In genomic region chr15:85151433-85151918, GRCm38 (mm10) we compare ENCODE assay signal across 9 mouse cellular contexts. TPM values are rescaled to one million over a fixed set of nuclear protein-coding genes. Genes with fewer than 3 reads are reported as not detected.
A peak's percentile ranks its signal among the peaks of the same experiment; 100 is the strongest.
DNase-seq lines count a peak whose midpoint lies in the region; ATAC-seq lines count a peak whose summit lies in the region.
"Had no signal": no experiment of that assay in that cellular context is flagged by ENCODE, and none has a peak within 500 bp of the region (broad histone marks: within the 10 kb centered on the region; RNA-seq: fewer than 3 reads in every experiment).

No protein-coding gene starts in this region.

- DNase-seq in heart, adult 11 months: peak; percentile 97
- no peak for DNase-seq in heart, embryonic 10.5 days (ENCODE audit: low spot score)
- peak; percentile 88 for DNase-seq in embryo, embryonic 10.5 days (ENCODE audit: low spot score)
- DNase-seq in gastrocnemius, postnatal 4 days (ENCODE audit: low spot score in 2 of 2): peak; percentile 57 to 76
- DNase-seq in kidney, adult 11 months: peak; percentile 28
- peak; percentile 89 for DNase-seq in limb, embryonic 10.5 days (ENCODE audit: low spot score)
- peak; percentile 88 for DNase-seq in midbrain, embryonic 14.5 days

- no peaks in the 10 kb centered on the region for H3K36me3 ChIP-seq in heart, embryonic 10.5 days
- H3K36me3 ChIP-seq in limb, embryonic 10.5 days: no peaks in the 10 kb centered on the region
- no peaks in the 10 kb centered on the region for H3K36me3 ChIP-seq in midbrain, embryonic 14.5 days (ENCODE audit: control insufficient read depth, insufficient read depth, low read length)
- H3K36me3 ChIP-seq in stomach, embryonic 16.5 days (ENCODE audit: control insufficient read depth, insufficient read depth, low read length): no peaks in the 10 kb centered on the region
- H3K36me3 ChIP-seq: G1E had no signal

- H3K27ac ChIP-seq in heart, embryonic 10.5 days: no peak overlapping the region
- 0 out of 2 replicates have a peak overlapping the region, but pooled peaks have one; percentile 2 for H3K27ac ChIP-seq in limb, embryonic 10.5 days
- no peak overlapping the region for H3K27ac ChIP-seq in midbrain, embryonic 14.5 days (replicated peaks; ENCODE audit: low read depth, low read length)
- H3K27ac ChIP-seq in stomach, embryonic 16.5 days (ENCODE audit: low read length): no peak overlapping the region

- H3K9ac ChIP-seq in midbrain, embryonic 14.5 days (replicated peaks; ENCODE audit: low read length): no peak overlapping the region
- H3K9ac ChIP-seq in stomach, embryonic 16.5 days (ENCODE audit: low read length): no peak overlapping the region

- H3K4me1 ChIP-seq in heart, embryonic 10.5 days: peaks cover 18% of the 10 kb centered on the region
- H3K4me1 ChIP-seq in limb, embryonic 10.5 days: peaks cover 4% of the 10 kb centered on the region
- no peaks in the 10 kb centered on the region for H3K4me1 ChIP-seq in midbrain, embryonic 14.5 days (ENCODE audit: control insufficient read depth, insufficient read depth, low read length)
- peaks cover 4% of the 10 kb centered on the region; the same call in 1 of the 2 replicates for H3K4me1 ChIP-seq in stomach, embryonic 16.5 days (ENCODE audit: control insufficient read depth, insufficient read depth, low read length)

- WGBS in heart, embryonic 10.5 days: 21% methylated on average over 13 of the region's 13 CpGs
- WGBS in limb, embryonic 10.5 days: 31% methylated on average over 13 of the region's 13 CpGs
- WGBS in midbrain, embryonic 14.5 days: 29% methylated on average over 13 of the region's 13 CpGs
- 21% methylated on average over 13 of the region's 13 CpGs for WGBS in stomach, embryonic 16.5 days

- H3K27me3 ChIP-seq in heart, embryonic 10.5 days (ENCODE audit: insufficient read depth, poor library complexity, severe bottlenecking): peaks cover 15% of the 10 kb centered on the region; the same call in 1 of the 2 replicates
- H3K27me3 ChIP-seq in limb, embryonic 10.5 days (ENCODE audit: low read depth, poor library complexity, severe bottlenecking): no peaks in the 10 kb centered on the region
- H3K27me3 ChIP-seq in midbrain, embryonic 14.5 days (ENCODE audit: control insufficient read depth, insufficient read depth, low read length): no peaks in the 10 kb centered on the region
- no peaks in the 10 kb centered on the region for H3K27me3 ChIP-seq in stomach, embryonic 16.5 days (ENCODE audit: control insufficient read depth, insufficient read depth, low read length)

- no peak overlapping the region for H3K4me2 ChIP-seq in midbrain, embryonic 14.5 days (ENCODE audit: low read length)
- H3K4me2 ChIP-seq in stomach, embryonic 16.5 days (ENCODE audit: low read depth, low read length): no peak overlapping the region

- peak; percentile 14; the same call in 1 of the 2 replicates for ATAC-seq in midbrain, embryonic 14.5 days (ENCODE audit: low FRiP score, low TSS enrichment)
- ATAC-seq in stomach, embryonic 16.5 days (ENCODE audit: insufficient read depth, low FRiP score): peak; percentile 62; the same call in 1 of the 2 replicates

- no peak overlapping the region for H3K4me3 ChIP-seq in heart, embryonic 10.5 days
- no peak overlapping the region for H3K4me3 ChIP-seq in limb, embryonic 10.5 days
- no peak overlapping the region for H3K4me3 ChIP-seq in midbrain, embryonic 14.5 days (replicated peaks; ENCODE audit: low read depth, low read length)
- H3K4me3 ChIP-seq in stomach, embryonic 16.5 days (replicated peaks; ENCODE audit: low read length): no peak overlapping the region

- H3K9me3 ChIP-seq in heart, embryonic 10.5 days: no peaks in the 10 kb centered on the region
- H3K9me3 ChIP-seq in limb, embryonic 10.5 days (replicated peaks): no peaks in the 10 kb centered on the region
- H3K9me3 ChIP-seq in midbrain, embryonic 14.5 days (ENCODE audit: control insufficient read depth, low read length): no peaks in the 10 kb centered on the region
- no peaks in the 10 kb centered on the region for H3K9me3 ChIP-seq in stomach, embryonic 16.5 days (replicated peaks; ENCODE audit: control insufficient read depth, low read length)

RNA-seq across cellular contexts. Expression of gene Ribc2, which starts 19.6 kb away (rescaled TPM):
- 0.15 TPM in 1 of 2 replicates, not detected in the other for polyA plus RNA-seq in heart, embryonic 10.5 days (2016; fragmentation: Nextera tagmentation; extraction: Ambion mirVana)
- total RNA-seq in gastrocnemius, postnatal 4 days (2021): not detected
- polyA plus RNA-seq in limb, embryonic 10.5 days (2016; fragmentation: Nextera tagmentation; extraction: Ambion mirVana): 0.34 and 0.49 TPM in 2 replicates
- polyA plus RNA-seq in midbrain, embryonic 14.5 days (2014; fragmentation: Nextera tagmentation; extraction: Ambion mirVana): 0.63 and 1.3 TPM in 2 replicates
- polyA plus RNA-seq in stomach, embryonic 16.5 days (2015; fragmentation: Nextera tagmentation; extraction: Ambion mirVana): 0.31 and 0.34 TPM in 2 replicates
- total RNA-seq: G1E had no signal
- polyA plus RNA-seq: G1E had no signal

RNA-seq across cellular contexts. Expression of gene Smc1b, which starts 19.7 kb away (rescaled TPM):
- polyA plus RNA-seq in heart, embryonic 10.5 days (2016; fragmentation: Nextera tagmentation; extraction: Ambion mirVana): 0.11 and 0.20 TPM in 2 replicates
- under 1 TPM; 0.08 to 0.17 TPM for total RNA-seq in gastrocnemius, postnatal 4 days (2021)
- polyA plus RNA-seq in limb, embryonic 10.5 days (2016; fragmentation: Nextera tagmentation; extraction: Ambion mirVana): 0.19 and 0.38 TPM in 2 replicates
- 0.12 and 0.55 TPM in 2 replicates for polyA plus RNA-seq in midbrain, embryonic 14.5 days (2014; fragmentation: Nextera tagmentation; extraction: Ambion mirVana)
- 0.12 and 0.17 TPM in 2 replicates for polyA plus RNA-seq in stomach, embryonic 16.5 days (2015; fragmentation: Nextera tagmentation; extraction: Ambion mirVana)
- polyA plus RNA-seq: G1E had no signal

RNA-seq across cellular contexts. Expression of gene Fbln1, which starts 54.3 kb away (rescaled TPM):
- polyA plus RNA-seq in heart, embryonic 10.5 days (2016; fragmentation: Nextera tagmentation; extraction: Ambion mirVana): 146 and 177 TPM in 2 replicates
- 10 to 100 TPM; 41.1 to 42.4 TPM for total RNA-seq in gastrocnemius, postnatal 4 days (2021)
- 258 and 261 TPM in 2 replicates for polyA plus RNA-seq in limb, embryonic 10.5 days (2016; fragmentation: Nextera tagmentation; extraction: Ambion mirVana)
- polyA plus RNA-seq in midbrain, embryonic 14.5 days (2014; fragmentation: Nextera tagmentation; extraction: Ambion mirVana): 16.7 and 37.0 TPM in 2 replicates
- polyA plus RNA-seq in stomach, embryonic 16.5 days (2015; fragmentation: Nextera tagmentation; extraction: Ambion mirVana): 236 and 299 TPM in 2 replicates
- polyA plus RNA-seq: G1E had no signal
